Mouse (Mus musculus) heart, embryonic 15.5 days (tissue): ENCODE measurements around the gene Map7d1. TPM values are rescaled to one million over a fixed set of nuclear protein-coding genes. Genes with fewer than 3 reads are reported as not detected.

Experiments
- ATAC-seq: fragments of 200-750 bp; cut with Nextera tagmentation; replicated peaks from 2 replicates; pipeline ENCODE4 v1.8.0; 2017; ENCODE audit warnings: low read depth, moderate TSS enrichment; ENCODE audit not compliant: insufficient number of reproducible peaks, insufficient read depth, low FRiP score
- H3K27ac ChIP-seq: fragments of 300-500 bp; sonication (generic); 2 replicates; pipeline ENCODE4 v1.5.1; 2015; ENCODE audit warnings: mild to moderate bottlenecking, inconsistent platforms
- H3K27me3 ChIP-seq: fragments of 300-500 bp; sonication (generic); 2 replicates; pipeline ENCODE4 v1.6.1; 2015; ENCODE audit warnings: inconsistent platforms
- H3K36me3 ChIP-seq: fragments of 300-500 bp; sonication (generic); 2 replicates; pipeline ENCODE4 v1.6.1; 2015; ENCODE audit warnings: mild to moderate bottlenecking, inconsistent platforms
- H3K4me1 ChIP-seq: fragments of 300-500 bp; sonication (generic); replicated peaks from 2 replicates; pipeline ENCODE4 v1.6.1; 2015; ENCODE audit warnings: inconsistent platforms
- H3K4me2 ChIP-seq: fragments of 300-500 bp; sonication (generic); 2 replicates; pipeline ENCODE4 v1.6.1; 2015; ENCODE audit warnings: inconsistent platforms, mild to moderate bottlenecking, moderate library complexity
- H3K4me3 ChIP-seq: fragments of 300-500 bp; sonication (generic); 2 replicates; pipeline ENCODE4 v1.5.1; 2015; ENCODE audit warnings: mild to moderate bottlenecking, inconsistent platforms
- H3K9ac ChIP-seq: fragments of 300-500 bp; sonication (generic); 2 replicates; pipeline ENCODE4 v1.6.1; 2015; ENCODE audit warnings: mild to moderate bottlenecking, inconsistent platforms
- H3K9me3 ChIP-seq: fragments of 300-500 bp; sonication (generic); replicated peaks from 2 replicates; pipeline ENCODE4 v1.6.1; 2016; ENCODE audit warnings: inconsistent platforms
- WGBS: fragments of 180-500 bp; shearing (Covaris S2); methylation state at CpG from one replicate; pipeline ENCODE4 v1.1.7; 2015; ENCODE audit warnings: mixed read lengths; 5-methylcytosine and 5-hydroxymethylcytosine counted together
- polyA plus RNA-seq: library from polyadenylated mRNA; unstranded; fragments of >200 nt; fragmentation: Nextera tagmentation; extraction: Ambion mirVana; gene quantifications from 2 replicates; pipeline ENCODE4 v1.2.1, GENCODE M21; 2015

Map7d1 gene
- polyA plus RNA-seq, 1 experiment from 2014 or later: 39.4 TPM

- Histone ChIP-seq H3K4me1 (peaks cover 77% of the 10 kb centered on the region), H3K9me3 (no peaks in the 10 kb centered on the region), H3K27ac (peak overlapping the region; percentile 97), H3K27me3 (no peaks in the 10 kb centered on the region), H3K36me3 (no peaks in the 10 kb centered on the region), H3K4me3 (peak overlapping the region; percentile 97), H3K4me2 (peak overlapping the region; percentile 90), H3K9ac (peak overlapping the region; percentile 98; the same call in 1 of the 2 replicates)
- ATAC-seq: no peak
- 66% methylated on average over 14 of the region's 14 CpGs for WGBS
These were observed 2.4 kb downstream of the Map7d1 start for GRCm38 (mm10) chr4:126253637-126254272.

- Histone ChIP-seq H3K27ac (peak overlapping the region; percentile 74), H3K4me2 (peak overlapping the region; percentile 44), H3K9ac (peak overlapping the region; percentile 22; the same call in 1 of the 2 replicates), H3K27me3 (no peaks in the 10 kb centered on the region), H3K4me3 (no peak overlapping the region), H3K36me3 (no peaks in the 10 kb centered on the region), H3K9me3 (no peaks in the 10 kb centered on the region), H3K4me1 (peaks cover 80% of the 10 kb centered on the region)
- WGBS: 72% methylated on average over 17 of the region's 17 CpGs
- no peak for ATAC-seq
These were observed 3.5 kb downstream of the Map7d1 start for GRCm38 (mm10) chr4:126252411-126253237.

- ATAC-seq: no peak
- Histone ChIP-seq H3K36me3 (no peaks in the 10 kb centered on the region), H3K9ac (peak overlapping the region; percentile 5; the same call in 1 of the 2 replicates), H3K27me3 (no peaks in the 10 kb centered on the region), H3K4me3 (0 out of 2 replicates have a peak overlapping the region, but pooled peaks have one; percentile 5), H3K27ac (peak overlapping the region; percentile 74), H3K4me2 (peak overlapping the region; percentile 44), H3K9me3 (no peaks in the 10 kb centered on the region), H3K4me1 (peaks cover 77% of the 10 kb centered on the region)
- 59% methylated on average over 11 of the region's 11 CpGs for WGBS
These were observed 4.4 kb downstream of the Map7d1 start for GRCm38 (mm10) chr4:126251655-126252254.

GRCm38 (mm10) chr4:126250659-126251058 is 5.5 kb downstream of the Map7d1 start:
- ATAC-seq: no peak
- Histone ChIP-seq H3K4me1 (peaks cover 85% of the 10 kb centered on the region), H3K36me3 (no peaks in the 10 kb centered on the region; the same call in 1 of the 2 replicates), H3K9me3 (no peaks in the 10 kb centered on the region), H3K27ac (peak overlapping the region; percentile 74), H3K27me3 (no peaks in the 10 kb centered on the region), H3K4me3 (no peak overlapping the region), H3K9ac (peak overlapping the region; percentile 29; the same call in 1 of the 2 replicates), H3K4me2 (peak overlapping the region; percentile 19; the same call in 1 of the 2 replicates)
- 15% methylated on average over 4 of the region's 4 CpGs for WGBS

- Histone ChIP-seq H3K9ac (peak overlapping the region; percentile 30; the same call in 1 of the 2 replicates), H3K27me3 (no peaks in the 10 kb centered on the region), H3K27ac (peak overlapping the region; percentile 9; the same call in 1 of the 2 replicates), H3K4me3 (no peak overlapping the region), H3K9me3 (no peaks in the 10 kb centered on the region), H3K36me3 (no peaks in the 10 kb centered on the region; the same call in 1 of the 2 replicates), H3K4me2 (no peak overlapping the region), H3K4me1 (peaks cover 77% of the 10 kb centered on the region)
- 33% methylated on average over 11 of the region's 11 CpGs for WGBS
- no peak for ATAC-seq
These were observed 7.8 kb downstream of the Map7d1 start for GRCm38 (mm10) chr4:126248261-126248868.

- Histone ChIP-seq H3K4me1 (peaks cover 74% of the 10 kb centered on the region), H3K9ac (no peak overlapping the region)
- WGBS: 60% methylated on average over 13 of the region's 13 CpGs
These were observed 9.8 kb downstream of the Map7d1 start for GRCm38 (mm10) chr4:126246202-126246889.

GRCm38 (mm10) chr4:126242510-126242909 is 13.6 kb downstream of the Map7d1 start:
- peaks cover 58% of the 10 kb centered on the region for H3K4me1 ChIP-seq
- H3K27ac ChIP-seq: peak overlapping the region; percentile 51
- no peak overlapping the region for H3K9ac ChIP-seq
- H3K4me3 ChIP-seq: no peak overlapping the region
- ATAC-seq: no peak
- peak overlapping the region; percentile 18; the same call in 1 of the 2 replicates for H3K4me2 ChIP-seq
- H3K27me3 ChIP-seq: no peaks in the 10 kb centered on the region
- H3K9me3 ChIP-seq: no peaks in the 10 kb centered on the region
- H3K36me3 ChIP-seq: peaks cover 33% of the 10 kb centered on the region
- 50% methylated on average over 6 of the region's 6 CpGs for WGBS

More at GRCm38 (mm10) chr4:126246202-126246889, 9.8 kb downstream of the Map7d1 start:
- H3K9me3 ChIP-seq: no peaks in the 10 kb centered on the region
- H3K4me3 ChIP-seq: no peak overlapping the region
- no peak for ATAC-seq
- H3K27me3 ChIP-seq: no peaks in the 10 kb centered on the region
- H3K36me3 ChIP-seq: peaks cover 9% of the 10 kb centered on the region; the same call in 1 of the 2 replicates
- no peak overlapping the region for H3K27ac ChIP-seq
- no peak overlapping the region for H3K4me2 ChIP-seq

GRCm38 (mm10) chr4:126241956-126242355 is 14.2 kb downstream of the Map7d1 start:
- Histone ChIP-seq H3K9me3 (no peaks in the 10 kb centered on the region), H3K4me2 (peak overlapping the region; percentile 18; the same call in 1 of the 2 replicates), H3K27me3 (no peaks in the 10 kb centered on the region), H3K4me1 (peaks cover 61% of the 10 kb centered on the region), H3K36me3 (peaks cover 34% of the 10 kb centered on the region), H3K4me3 (no peak overlapping the region), H3K9ac (0 out of 2 replicates have a peak overlapping the region, but pooled peaks have one; percentile 9), H3K27ac (peak overlapping the region; percentile 51)
- no peak for ATAC-seq
- WGBS: 29% methylated on average over 9 of the region's 9 CpGs

GRCm38 (mm10) chr4:126239862-126240475 is 16.2 kb downstream of the Map7d1 start:
- H3K27me3 ChIP-seq: no peaks in the 10 kb centered on the region
- 81% methylated on average over 13 of the region's 13 CpGs for WGBS
- H3K9ac ChIP-seq: no peak overlapping the region
- H3K27ac ChIP-seq: no peak overlapping the region
- H3K9me3 ChIP-seq: no peaks in the 10 kb centered on the region
- no peak for ATAC-seq
- peaks cover 54% of the 10 kb centered on the region for H3K36me3 ChIP-seq
- no peak overlapping the region for H3K4me3 ChIP-seq
- H3K4me2 ChIP-seq: no peak overlapping the region
- H3K4me1 ChIP-seq: peaks cover 60% of the 10 kb centered on the region

- Histone ChIP-seq H3K27me3 (no peaks in the 10 kb centered on the region), H3K4me1 (peaks cover 49% of the 10 kb centered on the region), H3K9me3 (no peaks in the 10 kb centered on the region), H3K9ac (peak overlapping the region; percentile 39; the same call in 1 of the 2 replicates), H3K27ac (peak overlapping the region; percentile 96), H3K4me3 (0 out of 2 replicates have a peak overlapping the region, but pooled peaks have one; percentile 7), H3K4me2 (peak overlapping the region; percentile 49), H3K36me3 (peaks cover 76% of the 10 kb centered on the region)
- WGBS: 29% methylated on average over 5 of the region's 5 CpGs
- ATAC-seq: peak; percentile 87
These were observed 18.4 kb downstream of the Map7d1 start for GRCm38 (mm10) chr4:126237721-126238242.
